Mouse (Mus musculus): ENCODE data around the gene Lgr6. TPM values are rescaled to one million over a fixed set of nuclear protein-coding genes. Genes with fewer than 3 reads are reported as not detected.

Gene Lgr6
- total RNA-seq, 2 experiments from 2014 or later: 1.6 to 1.9 TPM

- Histone ChIP-seq H3K4me3 (no peak overlapping the region), H3K27ac (no peak overlapping the region)
- intact Hi-C loops (cut with DNase I): no loop called here
- TF ChIP-seq CTCF (IDR thresholded peaks at IDR 0.05): no peak
- no peak for DNase-seq (ENCODE audit: extremely low spot score in 1 of 2, low spot score in 2 of 2)
Observed at GRCm38 (mm10) chr1:135069841-135070240, 35.2 kb downstream of the Lgr6 start.

- no peak overlapping the region for H3K27ac ChIP-seq
- no peak overlapping the region for H3K4me3 ChIP-seq
- peak; percentile 8; the same call in 1 of the 2 replicates for TF ChIP-seq CTCF (IDR thresholded peaks at IDR 0.05)
- intact Hi-C loops (cut with DNase I): no loop called here
- no peak for DNase-seq (ENCODE audit: extremely low spot score in 1 of 2, low spot score in 2 of 2)
Observed at GRCm38 (mm10) chr1:135064525-135064924, 40.6 kb downstream of the Lgr6 start.

GRCm38 (mm10) chr1:135062936-135063335 lies 42.1 kb downstream of the Lgr6 start:
- H3K4me3 ChIP-seq: no peak overlapping the region
- DNase-seq (ENCODE audit: extremely low spot score in 1 of 2, low spot score in 2 of 2): no peak
- intact Hi-C loops (cut with DNase I): no loop called here
- H3K27ac ChIP-seq: no peak overlapping the region
- TF ChIP-seq CTCF (IDR thresholded peaks at IDR 0.05): peak; percentile 6

GRCm38 (mm10) chr1:135061300-135061699 lies 43.8 kb downstream of the Lgr6 start:
- no peak for TF ChIP-seq CTCF (IDR thresholded peaks at IDR 0.05)
- Histone ChIP-seq H3K4me3 (no peak overlapping the region), H3K27ac (no peak overlapping the region)
- DNase-seq (ENCODE audit: extremely low spot score in 1 of 2, low spot score in 2 of 2): no peak
- intact Hi-C loops (cut with DNase I): no loop called here

- H3K4me3 ChIP-seq: no peak overlapping the region
- no peak overlapping the region for H3K27ac ChIP-seq
- intact Hi-C loops (cut with DNase I): no loop called here
- no peak for TF ChIP-seq CTCF (IDR thresholded peaks at IDR 0.05)
- no peak for DNase-seq (ENCODE audit: extremely low spot score in 1 of 2, low spot score in 2 of 2)
Observed at GRCm38 (mm10) chr1:135060174-135060573, 44.9 kb downstream of the Lgr6 start.

- no peak for TF ChIP-seq CTCF (IDR thresholded peaks at IDR 0.05)
- Histone ChIP-seq H3K4me3 (no peak overlapping the region), H3K27ac (no peak overlapping the region)
- intact Hi-C loops (cut with DNase I): no loop called here
- DNase-seq (ENCODE audit: extremely low spot score in 1 of 2, low spot score in 2 of 2): no peak
Observed at GRCm38 (mm10) chr1:135056901-135057300, 48.2 kb downstream of the Lgr6 start.

- intact Hi-C loops (cut with DNase I): no loop called here
- Histone ChIP-seq H3K27ac (no peak overlapping the region), H3K4me3 (no peak overlapping the region)
- no peak for DNase-seq (ENCODE audit: extremely low spot score in 1 of 2, low spot score in 2 of 2)
- TF ChIP-seq CTCF (IDR thresholded peaks at IDR 0.05): no peak
Observed at GRCm38 (mm10) chr1:135054121-135054520, 51.0 kb downstream of the Lgr6 start.

GRCm38 (mm10) chr1:135044439-135044838 lies 60.6 kb downstream of the Lgr6 start:
- no peak for TF ChIP-seq CTCF (IDR thresholded peaks at IDR 0.05)
- H3K4me3 ChIP-seq: no peak overlapping the region
- DNase-seq (ENCODE audit: extremely low spot score in 1 of 2, low spot score in 2 of 2): no peak
- intact Hi-C loops (cut with DNase I): no loop called here
- H3K27ac ChIP-seq: no peak overlapping the region

GRCm38 (mm10) chr1:135036297-135036696 lies 68.8 kb downstream of the Lgr6 start:
- Histone ChIP-seq H3K27ac (no peak overlapping the region), H3K4me3 (no peak overlapping the region)
- intact Hi-C loops (cut with DNase I): no loop called here
- no peak for DNase-seq (ENCODE audit: extremely low spot score in 1 of 2, low spot score in 2 of 2)
- no peak for TF ChIP-seq CTCF (IDR thresholded peaks at IDR 0.05)

GRCm38 (mm10) chr1:135032658-135033057 lies 72.4 kb downstream of the Lgr6 start:
- no peak for DNase-seq (ENCODE audit: extremely low spot score in 1 of 2, low spot score in 2 of 2)
- H3K27ac ChIP-seq: no peak overlapping the region
- no peak for TF ChIP-seq CTCF (IDR thresholded peaks at IDR 0.05)
- intact Hi-C loops (cut with DNase I): no loop called here
- no peak overlapping the region for H3K4me3 ChIP-seq

GRCm38 (mm10) chr1:135030121-135030520 lies 75.0 kb downstream of the Lgr6 start:
- Histone ChIP-seq H3K27ac (no peak overlapping the region), H3K4me3 (no peak overlapping the region)
- DNase-seq (ENCODE audit: extremely low spot score in 1 of 2, low spot score in 2 of 2): no peak
- intact Hi-C loops (cut with DNase I): no loop called here
- TF ChIP-seq CTCF (IDR thresholded peaks at IDR 0.05): no peak

- Histone ChIP-seq H3K27ac (no peak overlapping the region), H3K4me3 (no peak overlapping the region)
- no peak for TF ChIP-seq CTCF (IDR thresholded peaks at IDR 0.05)
- intact Hi-C loops (cut with DNase I): no loop called here
- no peak for DNase-seq (ENCODE audit: extremely low spot score in 1 of 2, low spot score in 2 of 2)
Observed at GRCm38 (mm10) chr1:135026275-135026674, 78.8 kb downstream of the Lgr6 start.

GRCm38 (mm10) chr1:135023583-135023982 lies 81.5 kb downstream of the Lgr6 start:
- no peak; the same call in 1 of the 2 replicates for TF ChIP-seq CTCF (IDR thresholded peaks at IDR 0.05)
- Histone ChIP-seq H3K4me3 (no peak overlapping the region), H3K27ac (no peak overlapping the region)
- intact Hi-C loops (cut with DNase I): no loop called here
- DNase-seq (ENCODE audit: extremely low spot score in 1 of 2, low spot score in 2 of 2): no peak

GRCm38 (mm10) chr1:135021936-135022335 lies 83.1 kb downstream of the Lgr6 start:
- intact Hi-C loops (cut with DNase I): no loop called here
- Histone ChIP-seq H3K27ac (no peak overlapping the region), H3K4me3 (no peak overlapping the region)
- no peak for TF ChIP-seq CTCF (IDR thresholded peaks at IDR 0.05)
- DNase-seq (ENCODE audit: extremely low spot score in 1 of 2, low spot score in 2 of 2): no peak
